Mouse (Mus musculus): ENCODE data around the gene Tk1.
"Not testable (repeated sequence)": the region's sequence is repeated elsewhere in the genome, so short reads cannot be mapped to it uniquely, and the experiment has no call there.

Tk1 gene

DNA sequence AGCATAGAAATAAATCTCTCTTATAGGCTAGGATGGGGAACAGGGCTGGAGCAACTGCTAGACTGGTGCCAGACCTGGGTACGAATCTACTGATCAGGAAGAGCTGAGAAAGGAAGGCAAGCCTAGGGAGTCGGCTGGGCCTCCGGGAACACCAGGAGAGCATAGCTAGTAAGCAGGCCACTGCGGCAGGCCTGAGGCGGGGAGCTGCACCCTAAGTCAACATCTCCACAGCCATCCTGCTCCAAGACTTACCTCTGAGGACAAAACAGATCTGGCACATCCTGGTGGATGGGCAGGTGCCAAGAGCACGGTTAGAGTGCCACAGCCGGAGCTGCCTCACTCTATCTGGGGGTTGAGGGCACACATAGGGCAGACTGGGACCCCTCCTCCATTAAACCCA lies 5.7 kb downstream of the Tk1 start:
- no peak for DNase-seq

DNA sequence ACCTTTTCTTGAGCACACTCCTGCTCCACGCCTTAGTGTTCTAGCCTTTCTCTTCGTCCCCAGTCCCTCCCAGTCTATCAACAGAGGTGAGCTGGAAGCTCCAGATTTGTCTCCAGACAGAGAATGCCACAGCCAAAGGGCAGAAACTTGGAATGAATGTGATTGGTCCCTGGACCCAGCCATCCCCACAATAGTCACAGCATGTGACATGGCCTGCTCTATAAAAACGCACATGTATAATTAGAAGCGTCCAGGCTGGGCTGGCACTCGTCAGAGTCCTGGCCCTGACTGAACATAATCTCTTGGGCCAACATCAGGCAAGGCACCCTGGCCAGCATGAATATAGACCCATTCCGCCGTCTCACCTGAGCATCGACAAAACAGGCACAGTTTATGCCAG lies 6.8 kb downstream of the Tk1 start:
- DNase-seq: no peak

DNA sequence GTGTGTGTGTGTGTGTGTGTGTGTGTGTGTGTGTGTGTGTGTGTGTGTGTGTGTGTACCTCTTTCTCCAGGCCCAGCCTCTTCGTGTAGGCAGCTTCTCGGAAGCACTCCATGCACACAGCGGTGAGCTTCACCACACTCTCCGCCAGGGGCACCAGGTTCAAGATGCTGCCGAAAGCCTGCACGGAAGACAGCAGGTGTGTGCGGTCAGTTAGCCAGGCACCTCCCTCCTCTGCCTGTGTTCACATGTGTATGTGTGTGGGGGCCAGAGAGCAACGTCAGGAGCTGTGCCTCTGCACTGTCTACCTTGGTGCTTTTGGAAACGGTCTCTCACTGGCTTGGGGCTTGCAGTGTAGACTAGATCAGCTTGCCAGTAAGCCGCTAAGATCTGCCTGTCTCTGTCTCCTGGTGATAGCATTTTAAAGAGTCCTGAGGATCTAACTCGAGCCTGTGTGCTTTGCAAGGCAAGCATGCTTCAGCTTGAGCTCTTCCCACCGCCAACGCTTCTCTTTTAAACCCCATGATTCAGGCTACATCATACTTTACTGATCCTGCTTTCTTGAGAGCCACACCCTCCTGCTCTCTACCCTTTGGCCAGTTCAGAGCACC lies 9.4 kb downstream of the Tk1 start:
- no peak for DNase-seq

DNA sequence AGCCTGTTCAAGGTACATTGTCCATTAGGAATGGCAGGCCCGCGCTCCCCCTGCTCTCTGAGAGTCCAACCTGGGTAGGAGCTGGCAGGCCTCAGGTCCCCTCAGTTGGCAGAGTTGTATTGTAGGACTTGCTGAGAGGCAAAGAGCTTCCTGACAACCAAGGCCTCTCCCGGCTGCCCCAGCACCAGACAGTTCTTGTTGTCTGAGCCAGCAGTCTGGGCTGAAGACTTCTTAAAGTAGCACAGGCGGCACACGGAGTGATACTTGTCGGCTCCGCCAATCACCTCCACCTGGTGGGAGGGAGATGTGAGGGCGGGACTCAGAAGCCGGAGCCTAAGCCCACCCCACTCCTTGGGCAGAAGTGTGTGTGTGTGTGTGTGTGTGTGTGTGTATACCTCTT lies 10.0 kb downstream of the Tk1 start:
- not testable (repeated sequence) for DNase-seq

DNA sequence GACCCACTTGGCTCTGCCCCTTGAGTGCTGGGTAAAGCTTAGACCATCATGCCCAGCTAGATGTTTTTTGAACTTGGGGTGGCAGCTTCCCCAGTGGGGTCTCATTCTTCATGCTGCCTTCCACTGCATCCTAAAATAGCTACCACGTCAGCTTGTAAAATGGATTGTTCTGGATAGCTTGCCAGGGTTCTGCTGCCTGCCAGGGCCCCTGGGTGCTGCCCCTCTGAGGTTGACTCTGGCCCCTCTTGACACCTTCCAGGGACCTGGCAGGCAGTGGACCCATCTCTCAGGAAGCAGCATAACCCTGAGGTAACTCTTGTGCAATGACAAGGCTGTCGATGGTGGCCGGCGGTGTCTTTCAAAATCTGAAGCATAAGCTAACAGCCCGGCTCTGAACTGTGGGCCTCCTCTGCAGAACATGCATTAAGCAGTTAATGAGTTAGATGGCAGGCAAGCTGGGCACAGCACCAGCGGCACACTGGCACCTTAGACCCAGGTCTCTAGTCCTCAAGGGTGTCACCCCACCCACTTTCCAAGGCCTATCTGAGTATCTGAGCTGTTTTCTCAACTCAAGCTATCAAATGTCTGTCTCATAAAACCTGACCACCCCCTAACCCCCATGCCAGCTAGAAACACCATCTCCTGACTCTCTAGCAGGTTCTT lies 11.1 kb downstream of the Tk1 start:
- DNase-seq: no peak

DNA sequence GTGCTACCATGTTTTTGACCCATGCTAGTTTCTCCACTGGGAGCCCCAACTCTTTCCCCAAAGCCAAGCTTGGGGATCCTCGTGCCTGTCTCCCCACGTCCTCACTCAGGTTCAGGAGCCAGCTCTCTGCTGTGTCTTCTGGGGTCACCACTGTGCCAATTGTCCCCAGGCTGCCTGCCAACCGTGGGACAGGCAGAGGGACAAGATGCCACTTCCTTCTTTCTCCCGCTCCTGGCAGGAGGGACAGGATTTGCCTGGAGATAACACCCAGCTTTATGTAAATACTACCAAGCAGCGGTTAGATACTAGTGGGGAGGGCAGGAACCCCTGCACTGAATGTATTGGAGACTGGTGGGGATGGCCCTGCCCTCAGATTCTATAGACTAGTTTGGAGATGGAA lies 12.0 kb downstream of the Tk1 start:
- no peak for DNase-seq

DNA sequence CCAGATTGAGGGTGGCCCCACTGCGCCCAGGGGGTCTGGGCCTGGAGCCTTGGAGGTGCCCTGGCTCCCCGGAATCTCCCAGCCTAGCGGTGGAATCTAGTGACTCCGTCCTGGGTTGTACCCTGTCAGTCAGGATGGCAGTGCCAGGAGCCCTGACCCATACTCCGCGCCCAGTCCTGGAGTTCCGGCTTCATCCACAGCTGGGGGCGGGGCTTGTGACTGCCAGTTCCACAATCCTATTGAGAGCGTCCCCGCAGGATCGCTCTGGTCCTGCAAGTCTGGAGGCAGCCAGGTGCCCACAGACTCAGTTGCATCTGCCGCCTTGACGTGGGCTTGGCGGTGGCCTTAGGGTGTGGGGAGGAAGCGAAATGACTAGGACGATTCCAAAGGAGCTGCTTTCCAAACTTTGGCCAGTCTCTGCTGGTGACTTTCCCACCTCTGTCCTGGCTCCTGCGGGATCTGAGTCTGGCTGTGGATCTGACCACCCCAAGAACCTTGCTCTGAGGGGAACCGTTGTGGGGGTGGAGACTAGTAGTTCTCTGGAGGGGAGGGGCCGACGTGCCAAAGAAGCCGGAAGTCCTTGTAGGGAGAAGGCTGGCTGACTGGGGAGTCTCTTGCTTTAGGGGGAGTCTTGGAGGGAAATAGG lies 15.4 kb downstream of the Tk1 start:
- DNase-seq: peak; percentile 91 to 92

DNA sequence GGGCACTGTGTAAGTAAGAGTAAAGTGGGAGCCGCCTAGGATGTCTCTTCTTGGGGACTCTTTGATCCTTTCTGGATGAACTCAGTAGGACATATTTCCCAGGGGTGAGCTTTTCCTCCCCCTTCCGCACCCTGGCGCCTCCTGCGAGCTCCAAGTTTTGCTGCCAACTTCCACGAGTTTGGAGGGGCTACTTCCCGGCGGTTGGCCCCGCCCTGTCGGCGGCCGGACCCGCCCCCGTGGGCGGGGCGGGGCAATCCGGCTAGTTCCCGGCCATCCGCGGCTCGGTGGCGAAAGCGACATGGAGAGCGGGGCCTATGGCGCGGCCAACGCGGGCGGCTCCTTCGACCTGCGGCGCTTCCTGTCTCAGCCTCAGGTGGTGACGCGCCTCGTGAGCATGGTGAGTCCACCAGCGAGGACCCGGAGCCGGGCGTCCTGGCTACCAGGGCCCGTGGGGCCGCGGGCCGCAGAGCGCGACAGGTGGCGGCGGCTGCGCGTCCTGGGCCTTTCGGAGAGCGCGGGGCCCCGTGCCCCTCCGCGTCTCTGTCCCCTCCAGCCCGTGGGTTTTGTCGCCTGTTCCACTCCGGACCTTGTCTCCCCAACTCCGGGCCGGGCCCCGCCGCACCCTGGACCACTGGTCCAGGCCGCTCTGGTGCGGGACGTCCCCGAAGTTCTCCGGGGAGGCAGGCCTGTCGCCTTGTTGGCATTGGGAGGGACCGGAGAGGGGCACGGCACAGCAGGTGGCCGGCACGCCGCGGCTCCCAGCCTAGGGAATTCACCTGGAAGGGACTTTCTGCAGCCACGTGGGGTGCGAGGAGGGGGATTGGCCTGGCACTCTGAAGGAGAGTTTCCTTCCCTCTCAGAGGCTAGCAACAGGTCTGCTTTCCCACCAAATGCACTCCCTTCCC lies 16.2 kb downstream of the Tk1 start, which contains the start of the genes Gm20708 and Syngr2:
Gm20708 (plus strand) TSS at position 262 of the 905 bp plus-strand sequence.
Syngr2 (plus strand) TSS at position 262 of the 905 bp plus-strand sequence.
- peak; percentile 85 to 88 for DNase-seq

DNA sequence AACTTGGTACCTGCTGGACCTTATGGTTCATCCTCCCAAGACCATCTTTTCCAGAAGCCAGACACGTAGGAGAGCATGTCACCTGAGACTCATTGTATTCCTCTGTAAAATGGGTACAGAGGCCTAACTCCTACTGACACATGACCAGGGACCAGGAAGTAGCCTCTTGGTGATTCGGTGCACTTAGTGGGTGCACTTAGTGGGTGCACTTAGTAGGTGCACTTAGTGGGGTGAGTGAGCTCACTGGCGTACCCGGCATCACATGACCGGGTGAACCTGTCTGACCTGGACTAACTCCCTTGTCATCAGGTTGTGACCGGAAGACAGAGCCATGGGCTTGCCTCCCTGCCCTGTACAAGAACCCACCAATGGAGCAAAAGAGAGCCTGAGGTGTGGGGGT lies 19.1 kb downstream of the Tk1 start:
- no peak for DNase-seq

DNA sequence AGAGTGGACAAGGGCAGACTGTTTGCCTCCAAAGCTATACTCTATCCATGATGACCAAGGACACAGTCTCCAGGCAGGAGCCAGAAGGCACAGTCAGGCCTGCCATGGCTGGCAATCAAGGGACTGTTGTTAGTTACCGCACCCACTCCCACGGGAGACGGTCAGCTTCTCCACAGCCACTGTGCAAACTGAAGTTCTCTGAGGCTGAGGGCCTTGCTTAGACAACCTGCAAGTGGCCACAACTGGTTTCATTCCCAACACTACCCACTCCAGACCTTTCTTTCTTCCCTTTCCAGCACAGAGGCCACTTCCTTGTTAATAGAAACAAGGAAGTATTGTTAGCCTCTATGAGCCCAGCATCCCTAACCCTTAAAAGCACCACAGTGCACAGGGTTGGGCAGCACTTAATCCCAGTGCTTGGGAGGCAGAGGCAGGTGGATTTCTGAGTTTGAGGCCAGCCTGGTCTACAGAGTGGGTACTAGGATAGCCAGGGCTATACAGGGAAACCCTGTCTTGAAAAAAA lies 22.7 kb downstream of the Tk1 start:
- DNase-seq: no peak

DNA sequence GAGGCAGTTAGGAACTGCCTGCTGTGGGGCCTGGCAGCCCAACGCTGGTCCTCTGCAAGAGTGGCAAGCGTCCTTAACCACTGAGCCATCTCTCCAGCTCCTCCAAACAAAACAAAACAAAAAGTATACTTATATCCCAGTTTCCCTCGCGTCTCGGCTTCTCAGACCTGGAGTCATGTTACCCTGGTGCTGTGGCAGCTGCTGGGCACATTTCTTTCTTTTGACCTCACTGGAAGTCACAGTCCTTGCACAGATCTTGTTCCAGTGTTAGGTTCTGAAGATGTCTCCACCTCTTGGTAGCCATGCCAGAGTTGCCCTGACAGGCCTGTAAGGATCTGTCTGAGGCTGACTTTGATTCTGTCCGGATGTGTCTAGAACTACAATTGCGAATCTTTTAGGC lies 24.2 kb downstream of the Tk1 start:
- no peak for DNase-seq

DNA sequence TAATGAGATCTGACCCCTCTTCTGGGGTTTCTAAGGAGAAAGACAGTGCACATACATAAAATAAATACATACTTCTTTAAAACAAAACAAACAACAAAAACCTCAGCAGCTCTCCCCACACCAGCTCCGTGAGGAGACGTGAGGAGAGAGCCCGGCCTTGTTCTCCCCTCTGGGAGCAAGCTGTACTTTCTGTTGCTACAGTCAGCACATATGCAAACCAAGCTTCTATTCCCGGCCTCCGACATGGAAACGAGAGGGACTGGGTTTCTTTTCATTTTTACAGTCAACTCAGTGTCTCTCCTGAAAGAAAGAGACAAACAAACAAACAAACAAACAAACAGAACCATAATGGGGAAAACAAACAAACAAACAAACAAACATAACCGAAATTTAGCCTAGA lies 25.9 kb downstream of the Tk1 start:
- DNase-seq: no peak

DNA sequence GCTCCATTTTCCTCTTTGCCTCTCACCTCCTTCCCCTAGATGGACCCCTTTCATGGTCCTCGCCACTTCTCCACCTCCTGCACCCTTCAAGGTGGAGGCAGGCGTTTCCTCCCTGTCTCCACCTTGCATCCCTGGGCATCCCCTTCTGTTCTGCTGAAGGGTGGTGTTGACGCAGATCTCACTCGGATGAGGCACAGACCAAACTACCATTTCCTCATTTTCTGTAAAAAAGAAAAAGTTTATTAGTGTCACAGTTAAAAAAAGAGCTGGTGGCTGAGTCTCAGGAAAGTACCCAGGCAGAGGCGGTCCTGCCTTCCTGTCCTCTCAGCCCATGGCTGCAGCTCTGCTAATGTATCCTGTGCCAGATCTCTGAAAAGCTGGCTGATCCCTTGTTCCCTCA lies 26.7 kb downstream of the Tk1 start:
- DNase-seq: no peak

DNA sequence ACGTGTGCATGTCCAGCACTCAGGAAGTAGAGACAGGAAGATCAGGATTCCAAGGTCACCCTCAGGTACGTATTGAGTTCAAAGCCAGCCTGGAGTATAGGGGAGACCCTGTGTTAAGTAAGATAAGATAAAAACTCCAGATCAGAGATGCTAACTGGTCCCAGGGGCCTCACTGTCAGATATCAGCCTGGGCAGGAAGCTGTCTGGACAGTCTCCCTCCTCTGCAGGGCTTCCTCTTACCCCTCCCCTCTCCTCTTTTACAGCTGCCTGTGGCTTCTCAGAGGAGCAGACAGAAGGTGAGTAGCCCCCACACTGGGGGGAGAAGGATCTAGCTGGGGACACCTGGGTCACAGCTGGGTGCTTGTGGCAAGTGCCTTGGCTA lies 27.7 kb downstream of the Tk1 start:
- no peak for DNase-seq

DNA sequence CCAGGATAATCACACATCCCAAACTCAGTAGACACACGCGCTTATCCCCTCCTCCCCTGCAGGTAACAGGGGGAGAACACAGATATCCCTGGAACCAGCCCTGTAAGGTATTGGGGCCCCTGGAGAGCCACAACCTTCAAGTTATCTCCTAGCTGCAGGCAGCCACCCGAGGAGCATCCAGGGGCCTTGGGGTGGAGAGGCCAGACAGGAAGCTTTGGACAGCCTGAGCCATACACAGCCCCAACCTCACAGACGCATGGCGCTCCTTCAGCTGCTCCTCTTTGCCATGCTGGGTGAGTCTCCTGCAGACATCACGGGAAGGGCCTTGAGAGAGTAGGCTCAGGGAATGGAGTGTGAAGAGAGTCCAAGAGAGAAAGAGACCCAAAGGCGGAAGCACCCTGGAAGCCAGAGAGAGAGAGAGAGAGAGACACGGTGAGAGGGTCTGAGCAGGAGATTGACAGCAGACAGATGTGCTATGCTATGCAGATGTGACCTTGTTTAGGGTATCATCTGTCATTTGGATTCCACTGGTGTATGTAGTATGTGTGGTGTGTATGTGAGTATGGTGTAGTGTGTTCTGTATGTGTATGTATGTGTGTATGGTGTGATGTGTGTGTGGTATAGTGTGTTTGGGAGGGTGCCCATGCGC lies 28.3 kb downstream of the Tk1 start, which contains the start of gene 6030468B19Rik:
6030468B19Rik (plus strand) TSS at position 150 of the 649 bp plus-strand sequence.
- no peak for DNase-seq

DNA sequence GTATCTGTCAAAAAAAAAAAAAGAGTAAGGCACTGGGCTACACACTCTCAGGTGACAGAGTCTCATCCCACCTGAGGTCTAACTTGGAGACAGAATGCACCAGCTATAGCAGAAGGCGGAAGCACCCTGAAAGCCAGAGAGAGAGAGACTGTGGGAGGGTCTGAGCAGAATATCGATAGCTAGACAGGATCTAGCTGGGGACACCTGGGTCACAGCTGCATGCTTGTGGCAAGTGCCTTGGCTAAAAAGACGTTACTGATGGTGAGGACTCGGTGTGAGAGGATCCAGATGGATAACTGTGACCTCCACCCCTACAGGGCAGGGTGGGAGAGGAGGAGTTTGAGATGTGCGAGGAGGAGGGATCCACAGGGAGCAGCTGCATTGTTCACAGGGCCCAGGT lies 28.9 kb downstream of the Tk1 start:
- DNase-seq: no peak

DNA sequence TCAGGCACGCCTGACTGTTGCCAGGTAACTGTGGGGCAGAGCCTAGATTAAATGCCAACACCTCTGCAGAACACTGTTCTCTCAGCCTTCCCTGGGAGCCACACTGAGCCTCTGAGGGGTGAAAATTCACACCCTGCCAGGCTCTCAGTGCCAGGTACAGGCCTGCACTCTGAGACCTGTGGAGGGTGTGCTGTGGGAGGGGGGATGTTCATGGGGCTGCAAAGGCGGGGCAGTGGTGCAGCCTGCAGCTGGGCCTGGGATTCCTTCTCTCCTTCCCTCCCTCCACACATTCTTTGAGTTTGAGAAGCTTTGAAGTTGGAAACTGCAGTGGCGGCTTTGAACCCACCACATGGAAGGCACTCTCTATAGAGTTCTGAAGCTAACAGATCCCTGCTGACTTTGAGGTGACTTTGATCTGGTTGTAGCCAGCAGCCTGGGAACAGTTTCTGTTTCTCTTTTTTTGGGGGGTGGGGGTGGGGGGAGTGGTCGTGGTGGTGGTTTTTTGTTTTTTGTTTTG lies 31.8 kb downstream of the Tk1 start:
- DNase-seq: no peak

DNA sequence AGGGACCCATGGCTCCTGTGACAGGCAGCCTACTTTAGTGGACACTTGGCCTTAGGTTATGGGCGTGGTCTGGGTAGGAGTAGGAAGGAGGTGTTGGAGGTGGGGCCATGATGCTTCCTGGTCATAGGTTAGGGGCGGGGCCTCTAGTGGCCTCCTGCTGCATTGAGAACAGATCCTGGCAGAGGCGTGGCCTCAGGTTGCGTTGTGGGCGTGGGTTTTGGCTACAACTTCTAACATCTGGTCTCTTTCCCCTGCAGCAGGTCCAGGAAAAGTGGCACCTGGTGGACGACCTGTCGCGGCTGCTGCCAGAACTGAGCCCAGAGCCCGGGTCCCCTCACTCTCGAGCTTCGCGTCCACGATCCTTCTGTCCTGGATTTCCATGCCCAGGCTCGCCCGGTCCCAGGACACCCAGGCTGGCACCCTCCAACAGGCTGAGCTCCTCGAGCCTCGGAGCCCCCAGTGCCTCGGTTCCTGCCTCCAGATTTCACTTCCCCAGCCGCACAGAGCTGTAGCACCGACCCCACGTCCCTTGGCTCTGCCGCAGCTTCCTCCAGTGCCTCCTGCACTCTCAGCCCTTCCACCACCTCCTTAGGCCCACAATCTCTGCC lies 33.5 kb downstream of the Tk1 start:
- peak; percentile 87 to 89 for DNase-seq

DNA sequence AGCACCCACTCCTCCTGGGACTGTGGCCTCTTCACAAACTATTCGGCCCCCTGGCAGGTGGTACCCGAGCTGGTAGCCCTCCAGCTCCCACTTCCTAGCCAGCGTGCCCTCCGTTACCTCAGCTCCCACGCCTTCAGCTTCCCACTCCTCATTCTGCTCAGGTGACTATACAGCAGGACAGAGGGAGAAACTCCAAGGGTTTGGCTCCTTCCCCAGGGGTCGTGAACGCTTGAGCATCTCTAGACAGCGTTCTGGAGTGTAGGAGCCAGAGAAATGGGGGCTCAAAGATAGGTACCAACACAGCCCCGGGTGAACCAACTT lies 34.5 kb downstream of the Tk1 start:
- DNase-seq: no peak

DNA sequence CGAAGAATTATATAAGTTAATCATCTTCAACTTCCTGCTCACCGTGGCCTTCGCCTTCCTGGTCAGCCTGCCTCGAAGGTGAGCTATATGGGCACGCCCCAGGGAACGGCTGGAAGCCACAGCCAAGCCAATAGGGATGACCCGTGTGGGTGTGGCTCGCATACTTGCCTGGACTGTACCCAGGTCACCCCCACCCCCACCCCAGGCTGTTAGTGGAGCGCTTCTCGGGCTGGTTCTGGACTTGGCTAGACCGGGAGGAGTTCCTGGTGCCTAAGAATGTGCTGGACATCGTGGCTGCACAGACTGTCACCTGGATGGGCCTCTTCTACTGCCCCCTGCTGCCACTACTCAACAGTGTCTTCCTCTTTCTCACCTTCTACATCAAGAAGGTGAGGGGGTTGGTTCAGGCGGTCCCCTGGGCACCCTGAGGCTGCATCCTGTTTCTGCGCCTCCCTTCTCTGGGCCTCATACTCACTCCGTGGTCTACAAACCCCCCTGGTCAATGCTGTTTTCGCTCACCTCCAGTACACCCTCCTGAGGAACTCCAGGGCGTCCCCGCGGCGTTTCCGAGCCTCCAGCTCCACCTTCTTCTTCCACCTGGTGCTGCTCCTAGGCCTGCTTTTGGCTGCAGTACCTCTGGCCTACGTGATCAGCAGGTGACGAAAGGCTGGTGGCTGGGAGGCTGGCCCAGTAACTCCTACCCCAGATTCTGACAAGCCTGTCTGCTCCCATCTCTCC lies 35.0 kb downstream of the Tk1 start:
- DNase-seq: peak; percentile 45 to 71

DNA sequence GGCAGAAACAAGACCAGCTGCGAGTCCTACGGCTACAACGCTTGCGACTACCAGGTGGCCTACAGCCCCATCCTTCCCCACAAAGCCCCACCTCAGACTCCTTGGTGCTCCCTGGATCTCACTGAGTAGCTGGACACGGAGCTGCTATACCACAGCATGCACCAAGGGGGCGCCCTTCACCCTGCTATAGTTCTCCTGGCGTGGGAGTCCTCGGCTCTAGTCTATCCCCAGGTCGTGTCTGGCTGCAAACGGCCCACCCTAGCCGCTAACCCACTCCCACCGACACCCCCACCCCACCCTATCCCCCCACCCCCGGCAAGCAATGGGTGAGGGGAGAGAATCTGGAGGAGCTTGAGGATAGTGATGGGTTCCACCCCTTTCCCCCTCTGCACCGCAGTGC lies 35.6 kb downstream of the Tk1 start:
- peak; percentile 74 to 84 for DNase-seq
